Mouse (Mus musculus) erythroblast, adult 5-6 weeks (primary cell): Measurements from ENCODE around the gene Eif4enif1. TPM values are rescaled to one million over a fixed set of nuclear protein-coding genes. Genes with fewer than 3 reads are reported as not detected.

Experiments
- ATAC-seq: replicated peaks from 2 replicates; pipeline ENCODE4 v1.8.0; 2016; ENCODE audit warnings: moderate number of reproducible peaks, mild to moderate bottlenecking, moderate TSS enrichment, inconsistent platforms; ENCODE audit not compliant: poor library complexity, low FRiP score, severe bottlenecking
- total RNA-seq, 2 experiments: library from RNA; stranded (forward) in 1 of 2; stranded (reverse) in 1 of 2; fragments of 150-400 nt in 1 of 2; fragments of 200-764, 138-1000 nt in 1 of 2; gene quantifications; 2 replicates each; pipeline versions ENCODE4 v1.2.3 to v1.2.4; 2015 to 2017; ENCODE audit warnings: low replicate concordance in 2 of 2

Eif4enif1 gene
- total RNA-seq, 2 experiments from 2014 or later = 20.2 to 31.5 TPM

DNA sequence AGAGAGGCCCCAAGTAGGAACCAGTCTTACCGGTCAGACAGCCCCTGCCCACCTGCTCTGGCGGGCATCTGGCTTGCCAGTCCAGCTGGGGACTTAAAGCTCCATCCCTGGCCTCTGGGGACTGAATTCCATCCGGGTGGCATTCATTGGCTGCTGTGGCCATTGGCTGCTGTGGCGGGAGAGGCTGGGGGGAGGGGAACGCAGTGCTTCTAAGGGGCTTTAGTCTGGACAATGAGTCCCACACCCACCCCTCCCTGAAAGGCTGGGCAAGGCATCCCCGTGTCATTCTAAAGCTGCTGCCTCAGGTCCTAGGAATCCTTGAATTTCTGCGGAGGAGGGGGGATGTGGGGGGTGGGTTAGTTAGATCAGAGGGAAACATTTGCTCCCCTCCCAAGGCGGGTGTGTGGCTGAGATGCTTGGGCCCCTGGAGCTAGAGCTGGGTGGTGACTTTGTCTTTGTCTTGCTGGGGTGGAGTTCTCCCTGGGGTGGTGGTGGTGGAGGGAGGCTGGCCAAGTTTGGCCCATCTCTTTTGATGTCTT, 90.6 kb downstream of the Eif4enif1 start:
- ATAC-seq = no peak

GRCm38 (mm10) chr11:3293361-3293760, 91.2 kb downstream of the Eif4enif1 start:
- no peak for ATAC-seq

Other genes starting within 250 kb of the Eif4enif1 start
- gene Sfi1, start 8.9 kb upstream of the Eif4enif1 start, total RNA-seq (2015; ENCODE audit: low replicate concordance) = 7.7 TPM in 1 of 2 replicates, not detected in the other
- gene Sfi1, start 8.9 kb upstream of the Eif4enif1 start, total RNA-seq (2017; ENCODE audit: low replicate concordance) = 2.6 and 3.9 TPM in 2 replicates
- gene Drg1, start 64.0 kb downstream of the Eif4enif1 start, total RNA-seq (2015; ENCODE audit: low replicate concordance) = 54.8 and 79.9 TPM in 2 replicates
- gene Drg1, start 64.0 kb downstream of the Eif4enif1 start, total RNA-seq (2017; ENCODE audit: low replicate concordance) = 66.1 and 97.9 TPM in 2 replicates
- 18.0 and 18.6 TPM in 2 replicates for gene Patz1, start 86.5 kb downstream of the Eif4enif1 start, total RNA-seq (2015; ENCODE audit: low replicate concordance)
- gene Patz1, start 86.5 kb downstream of the Eif4enif1 start, total RNA-seq (2017; ENCODE audit: low replicate concordance) = 13.5 and 22.2 TPM in 2 replicates
- 0.77 and 2.9 TPM in 2 replicates for gene Pik3ip1, start 128.0 kb downstream of the Eif4enif1 start, total RNA-seq (2015; ENCODE audit: low replicate concordance)
- 3.5 and 3.8 TPM in 2 replicates for gene Pik3ip1, start 128.0 kb downstream of the Eif4enif1 start, total RNA-seq (2017; ENCODE audit: low replicate concordance)
- 4.2 and 4.4 TPM in 2 replicates for gene Limk2, start 206.8 kb downstream of the Eif4enif1 start, total RNA-seq (2015; ENCODE audit: low replicate concordance)
- 6.4 and 9.7 TPM in 2 replicates for gene Limk2, start 206.8 kb downstream of the Eif4enif1 start, total RNA-seq (2017; ENCODE audit: low replicate concordance)
- gene Rnf185, start 250.0 kb downstream of the Eif4enif1 start, total RNA-seq (2015; ENCODE audit: low replicate concordance) = 2.7 and 6.3 TPM in 2 replicates
- gene Rnf185, start 250.0 kb downstream of the Eif4enif1 start, total RNA-seq (2017; ENCODE audit: low replicate concordance) = 3.2 and 3.6 TPM in 2 replicates